Mouse (Mus musculus): ENCODE measurements around the gene Ddx59.

Ddx59 gene

DNA sequence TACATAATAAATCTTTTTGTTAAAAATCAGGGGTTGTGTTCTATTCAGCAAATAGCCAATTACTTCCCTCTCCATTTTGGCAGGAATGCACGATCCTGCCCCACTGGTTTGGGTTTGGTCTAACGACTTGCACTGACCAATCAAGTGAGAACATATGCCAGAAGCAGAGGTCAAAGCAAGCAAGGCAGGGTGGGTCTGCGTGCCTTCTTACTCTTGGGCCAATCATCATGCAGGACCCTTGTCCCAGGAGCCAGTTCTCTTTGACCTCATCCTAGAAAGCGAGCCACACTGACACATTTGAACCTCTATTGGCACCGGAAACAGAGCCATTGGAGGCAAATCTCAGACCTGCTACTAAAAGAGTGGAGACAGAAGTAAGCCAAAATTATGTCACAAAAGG, 35.1 kb downstream of the Ddx59 start:
- DNase-seq: no peak

- DNase-seq: no peak
These were observed 37.4 kb downstream of the Ddx59 start for GRCm38 (mm10) chr1:136452421-136452820.

DNA sequence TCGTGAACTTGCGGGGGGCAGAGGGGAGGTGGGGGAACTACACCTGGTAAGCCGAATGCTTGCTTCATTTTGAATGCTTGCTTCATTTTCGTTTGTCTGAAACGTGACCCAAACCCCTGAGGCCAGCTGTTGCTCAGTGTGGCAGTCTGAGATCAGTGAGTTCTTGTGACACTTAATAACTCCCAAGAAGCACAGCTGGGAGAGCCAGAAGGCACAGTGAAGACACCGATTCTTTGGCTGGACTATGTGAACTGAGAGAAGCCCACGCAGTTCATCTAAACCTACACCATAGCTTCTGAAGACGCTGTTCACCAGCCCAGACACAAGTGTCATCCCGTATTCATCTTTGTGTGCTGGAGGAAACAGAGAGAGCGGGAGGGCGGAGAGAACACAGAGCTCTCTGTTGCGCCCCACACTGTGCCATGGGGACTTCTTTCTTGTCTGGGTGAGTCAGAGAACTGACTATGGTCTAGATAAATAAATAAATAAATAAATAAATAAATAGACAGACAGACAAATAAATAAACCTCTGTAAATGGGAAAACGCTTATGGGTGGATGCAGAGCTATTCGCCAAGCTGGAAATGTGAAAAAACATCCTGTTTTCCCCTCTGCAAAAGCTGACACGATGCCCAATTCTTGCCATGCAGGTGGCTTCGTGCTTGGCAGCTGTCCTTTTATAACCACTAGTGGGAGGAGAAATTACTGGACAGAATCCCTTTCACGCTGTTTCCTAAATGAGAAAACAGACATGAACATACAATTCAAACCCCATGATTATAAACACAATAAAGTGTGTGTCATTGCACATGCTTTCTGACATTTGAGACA, 40.9 kb downstream of the Ddx59 start:
- DNase-seq: peak; percentile 25 to 35

- peak in 1 of 2 experiments; percentile 20 for DNase-seq
These were observed 41.7 kb downstream of the Ddx59 start for GRCm38 (mm10) chr1:136456741-136457140.

DNA sequence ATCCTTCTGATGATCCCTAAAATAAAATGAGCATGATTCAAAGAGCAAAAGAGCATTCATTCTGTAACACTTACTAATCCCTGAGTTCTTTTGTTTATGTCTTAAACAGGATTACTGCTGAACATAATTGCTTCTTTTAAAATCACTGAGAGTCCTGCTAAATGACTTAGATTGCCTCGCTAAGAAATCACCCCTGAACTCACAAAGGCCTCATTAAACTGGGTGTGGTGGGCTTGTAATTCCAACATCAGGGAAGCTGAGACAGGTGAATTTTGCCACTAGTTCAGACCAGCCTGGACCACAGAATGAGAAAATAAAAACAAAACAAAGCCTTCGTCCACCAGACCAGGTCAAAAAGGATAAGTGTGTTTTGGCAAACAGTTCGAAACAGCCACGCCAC, 42.3 kb downstream of the Ddx59 start:
- no peak for DNase-seq

DNA sequence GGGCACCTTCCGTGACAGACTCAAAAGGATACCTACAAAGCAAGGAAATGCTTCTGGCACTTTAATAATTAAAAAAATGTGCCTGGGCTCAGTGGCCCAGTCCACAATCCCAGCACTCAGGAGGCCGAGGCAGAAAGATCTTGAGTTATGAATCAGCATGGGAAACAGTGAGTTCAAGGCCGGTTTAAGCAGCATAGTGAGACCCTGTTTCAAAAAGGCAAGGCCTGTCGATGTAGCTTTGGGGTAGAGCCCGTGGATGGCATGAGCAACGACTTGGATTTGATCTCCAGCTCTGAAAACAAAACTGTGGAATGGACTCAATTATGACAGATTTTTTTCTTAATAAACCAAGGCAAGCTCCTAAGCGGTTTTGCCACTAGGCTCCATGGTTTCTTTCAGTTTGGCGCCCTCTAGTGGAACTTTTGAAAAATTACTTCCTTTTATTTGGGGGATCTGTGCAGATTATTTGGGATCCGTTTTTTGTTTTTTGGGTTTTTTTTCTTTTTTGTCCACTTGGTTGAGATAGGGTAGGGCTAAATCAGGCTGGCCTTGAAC, 43.7 kb downstream of the Ddx59 start:
- peak in 1 of 2 experiments; percentile 32 for DNase-seq

GRCm38 (mm10) chr1:136462443-136462842, 47.4 kb downstream of the Ddx59 start:
- no peak for DNase-seq

GRCm38 (mm10) chr1:136465168-136465567, 50.1 kb downstream of the Ddx59 start:
- no peak for DNase-seq

DNA sequence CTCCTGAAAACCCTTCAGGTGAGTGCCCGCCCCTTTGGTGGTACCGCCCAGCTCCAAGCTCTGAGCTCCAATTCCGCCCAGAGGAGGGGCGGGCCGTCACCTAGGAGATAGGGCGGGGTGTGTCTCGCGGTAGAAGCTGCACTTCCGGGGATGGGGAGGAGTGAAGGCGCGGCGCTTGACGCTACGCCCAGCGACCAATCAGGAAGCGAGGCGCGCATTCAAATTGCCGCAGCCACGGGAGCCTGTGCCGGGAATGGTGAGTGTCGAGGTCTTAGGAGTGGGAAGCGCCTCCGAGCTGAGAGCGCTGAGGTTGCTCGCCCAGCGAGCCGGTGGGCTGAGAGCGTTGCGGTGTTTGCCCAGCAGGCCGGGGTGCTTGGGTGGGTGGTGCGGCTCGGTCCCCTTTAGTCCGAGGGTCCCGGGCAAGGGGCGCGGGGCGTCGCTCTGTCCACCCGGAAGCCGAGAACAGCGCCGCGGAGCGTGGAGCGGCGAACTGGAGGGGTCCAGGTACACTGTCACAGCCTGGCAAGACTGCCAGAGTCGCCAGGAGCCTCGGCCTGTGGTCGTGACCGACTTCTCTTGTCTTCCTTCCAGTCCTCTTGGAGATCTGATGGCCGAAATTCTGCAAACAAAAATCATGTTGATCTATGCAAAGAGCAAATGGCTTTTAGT, 51.2 kb downstream of the Ddx59 start, which contains the start of gene Kif14:
Gene Kif14 (plus strand): TSS at position 201 of the 669 bp plus-strand sequence.
- peak; percentile 81 to 88 for DNase-seq

- DNase-seq: no peak
These were observed 54.3 kb downstream of the Ddx59 start for GRCm38 (mm10) chr1:136469408-136469807.

DNA sequence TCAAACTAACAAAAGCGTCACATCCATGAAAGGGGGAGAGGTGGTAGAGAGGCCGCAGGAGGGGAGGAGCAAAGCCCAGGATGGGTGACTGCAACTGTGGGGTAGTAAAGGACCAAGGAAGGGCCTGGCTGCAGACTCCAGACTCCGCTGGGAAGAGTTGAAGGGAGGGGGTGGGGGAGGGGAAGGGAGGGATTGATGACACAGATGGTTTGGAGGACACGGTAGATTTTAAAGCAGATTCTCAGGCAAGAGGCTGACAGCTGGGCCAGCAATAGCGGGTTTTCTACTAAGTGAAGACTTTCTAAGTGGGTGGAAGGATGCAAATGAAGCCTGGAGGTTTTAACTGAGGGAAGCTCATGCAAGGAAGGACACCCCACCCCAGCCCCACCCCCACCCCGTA, 55.4 kb downstream of the Ddx59 start:
- no peak for DNase-seq
